Mouse (Mus musculus) cerebellum, adult 2 months (tissue): ENCODE measurements at regions not wholly inside any gene's neighbourhood (a gene's known extent, or its start where the extent isn't known, plus 50 kb on each side); places are given as distances from the start of the nearest gene placed in this dataset.

Experiments used
- CTCF ChIP-seq: fragments of 200-500 bp; IDR thresholded peaks from 2 replicates; pipeline ENCODE4 v1.5.1; 2011; ENCODE audit warnings: low read depth, mild to moderate bottlenecking, control low read depth, low read length, moderate library complexity, borderline replicate concordance; ENCODE audit not compliant: insufficient read depth
- POLR2A ChIP-seq: fragments of 200-500 bp; IDR thresholded peaks from 2 replicates; pipeline ENCODE4 v1.6.1; 2011; ENCODE audit warnings: low read length, control low read depth, borderline replicate concordance; ENCODE audit not compliant: insufficient read depth

- TF ChIP-seq CTCF (peak; percentile 70; the same call in 1 of the 2 replicates), POLR2A (no peak)
Measured at GRCm38 (mm10) chr1:132802380-132802779, 60.8 kb upstream of the Nfasc start.
